Mouse (Mus musculus) testis, adult 2 months (tissue): Measurements from ENCODE around the gene Nlrx1.

Source experiments
- CTCF ChIP-seq: fragments of 200-500 bp; IDR thresholded peaks from 2 replicates; pipeline ENCODE4 v1.5.1; 2012; ENCODE audit warnings: low read depth, mild to moderate bottlenecking, inconsistent platforms, low read length, moderate library complexity; ENCODE audit not compliant: control insufficient read depth, insufficient read depth, insufficient replicate concordance
- POLR2A ChIP-seq: fragments of 200-500 bp; IDR thresholded peaks from 2 replicates; pipeline ENCODE4 v1.6.1; 2012; ENCODE audit warnings: low read depth, mild to moderate bottlenecking, inconsistent platforms, low read length, moderate library complexity; ENCODE audit not compliant: control insufficient read depth

DNA sequence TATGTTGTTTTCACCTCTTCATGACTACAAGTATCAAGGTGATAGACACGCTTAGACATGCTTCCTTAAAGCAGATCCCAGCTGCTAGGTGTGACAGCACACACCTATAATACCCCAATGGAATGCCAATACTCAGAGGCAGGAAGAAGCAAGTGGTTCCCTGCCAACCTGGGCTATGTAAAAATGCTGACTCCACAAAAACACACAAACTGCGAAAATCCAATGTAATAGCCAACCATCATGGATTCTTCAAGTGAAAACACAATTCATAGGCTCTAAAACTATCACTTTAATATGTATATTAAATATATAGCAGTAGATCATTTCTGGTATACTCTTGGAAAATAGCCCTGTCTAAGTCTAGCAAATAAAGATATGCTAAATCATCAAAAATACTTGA lies 60.6 kb downstream of the Nlrx1 start:
- TF ChIP-seq CTCF (no peak), POLR2A (no peak)
